Mouse (Mus musculus) lung, adult 2 months (tissue): ENCODE results near the gene Pex12.

ENCODE experiments used
- CTCF ChIP-seq: fragments of 200-500 bp; IDR thresholded peaks from 2 replicates; pipeline ENCODE4 v1.5.1; 2011; ENCODE audit warnings: mild to moderate bottlenecking, low read length, control low read depth; ENCODE audit not compliant: insufficient read depth
- POLR2A ChIP-seq: fragments of 200-500 bp; IDR thresholded peaks from 2 replicates; pipeline ENCODE4 v1.6.1; 2011; ENCODE audit warnings: low read depth, mild to moderate bottlenecking, control low read depth, low read length, borderline replicate concordance; ENCODE audit errors: extremely low read depth

DNA sequence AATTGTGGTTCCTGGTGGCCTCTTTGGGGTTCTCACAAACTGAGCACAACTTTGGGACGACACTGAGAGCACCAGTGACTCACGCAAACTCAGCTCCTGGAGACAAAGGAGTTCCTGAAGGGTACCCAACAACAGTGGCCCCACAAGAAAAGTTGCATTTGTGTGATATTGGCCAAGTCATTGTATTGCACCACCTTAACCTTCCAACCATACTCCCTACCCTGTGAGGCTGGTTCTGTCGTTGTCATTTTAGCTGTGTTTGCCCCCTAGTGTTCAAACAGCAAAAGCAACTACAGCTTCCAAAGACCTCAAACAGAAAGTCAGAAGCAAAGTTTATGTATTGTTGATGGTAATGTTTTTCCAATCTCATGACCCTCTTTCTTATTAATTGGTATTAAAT, 39.2 kb downstream of the Pex12 start:
- TF ChIP-seq CTCF (no peak), POLR2A (no peak)
